12 mouse cellular contexts compared by ENCODE assay signal in genomic region chr9:72710060-72710459, GRCm38 (mm10).
"Had no signal": no experiment of that assay in that cellular context is flagged by ENCODE, and none has a peak within 500 bp of the region (broad histone marks: within the 10 kb centered on the region; RNA-seq: fewer than 3 reads in every experiment).

No protein-coding gene starts in this region.

- ATAC-seq: liver, embryonic 12.5 days; midbrain, embryonic 16.5 days had no signal

- H3K9me3 ChIP-seq: liver, embryonic 12.5 days; midbrain, embryonic 12.5 days; neural tube, embryonic 13.5 days; stomach, embryonic 15.5 days had no signal

- H3K27ac ChIP-seq: left cerebral cortex, adult 2 months; liver, embryonic 12.5 days; midbrain, embryonic 12.5 days; neural tube, embryonic 13.5 days; stomach, embryonic 15.5 days had no signal

- H3K9ac ChIP-seq: liver, embryonic 12.5 days; midbrain, embryonic 12.5 days; neural tube, embryonic 13.5 days; stomach, embryonic 15.5 days had no signal

- H3K4me3 ChIP-seq: left cerebral cortex, adult 2 months; liver, embryonic 12.5 days; midbrain, embryonic 12.5 days; neural tube, embryonic 13.5 days; stomach, embryonic 15.5 days had no signal

- DNase-seq: kidney, postnatal 10 days; kidney, postnatal 4 days; retina, postnatal 1 day; right cerebral cortex, postnatal 4 days; spleen, adult 18-20 months; thymus, postnatal 4 days had no signal

- H3K4me2 ChIP-seq: liver, embryonic 12.5 days; midbrain, embryonic 12.5 days; neural tube, embryonic 13.5 days; stomach, embryonic 15.5 days had no signal

- H3K27me3 ChIP-seq: liver, embryonic 12.5 days; midbrain, embryonic 12.5 days; neural tube, embryonic 13.5 days; stomach, embryonic 15.5 days had no signal

- H3K4me1 ChIP-seq: midbrain, embryonic 12.5 days had no signal
